Mouse (Mus musculus) E14TG2a.4 (cell line): ENCODE results near the gene Maml3.

Source experiments
- H3K27me3 ChIP-seq: 2 replicates; pipeline ENCODE4 v1.6.1; 2014; ENCODE audit warnings: low read length, control low read depth; ENCODE audit not compliant: insufficient read depth
- H3K36me3 ChIP-seq: 2 replicates; pipeline ENCODE4 v1.6.1; 2014; ENCODE audit warnings: low read length, control low read depth; ENCODE audit not compliant: insufficient read depth
- H3K4me1 ChIP-seq: replicated peaks from 2 replicates; pipeline ENCODE4 v1.6.1; 2014; ENCODE audit warnings: low read depth, low read length, control low read depth
- H3K4me3 ChIP-seq: replicated peaks from 2 replicates; pipeline ENCODE4 v1.5.1; 2014; ENCODE audit warnings: mild to moderate bottlenecking, low read length
- H3K9me3 ChIP-seq: 2 replicates; pipeline ENCODE4 v1.6.1; 2014; ENCODE audit warnings: low read length, control low read depth
- CTCF ChIP-seq: conservative IDR thresholded peaks from 2 replicates; pipeline ENCODE4 v1.5.1; 2014; ENCODE audit warnings: low read length
- NANOG ChIP-seq: IDR thresholded peaks from 2 replicates; pipeline ENCODE4 v1.6.1; 2014; ENCODE audit warnings: borderline replicate concordance, low read length, mixed read lengths
- POU5F1 ChIP-seq: IDR thresholded peaks from 2 replicates; pipeline ENCODE4 v1.6.1; 2014; ENCODE audit warnings: low read length, borderline replicate concordance

Maml3 gene

DNA sequence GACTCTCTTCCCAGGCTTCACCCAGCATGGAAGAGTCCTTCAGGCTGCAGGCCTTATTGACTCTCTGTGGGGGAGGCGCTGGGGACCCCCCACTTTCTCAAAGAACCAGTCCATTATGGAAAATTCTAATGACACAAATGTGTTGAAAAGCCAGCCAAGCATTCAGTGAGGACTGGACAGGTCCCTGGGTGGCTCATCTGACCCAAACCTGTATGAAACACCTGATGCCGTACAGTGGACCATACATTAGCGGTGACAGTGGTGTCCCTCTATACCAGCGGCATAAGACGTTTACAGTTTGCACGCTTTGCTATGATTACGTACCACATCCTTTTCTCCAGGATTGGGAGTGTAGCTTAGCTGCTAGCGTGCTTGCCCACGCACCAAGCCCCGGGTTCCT, 342.0 kb downstream of the Maml3 start:
- Histone ChIP-seq H3K4me1 (no peaks in the 10 kb centered on the region), H3K9me3 (peaks cover 5% of the 10 kb centered on the region; the same call in 1 of the 2 replicates), H3K36me3 (no peaks in the 10 kb centered on the region), H3K4me3 (no peak overlapping the region), H3K27me3 (no peaks in the 10 kb centered on the region)
- TF ChIP-seq CTCF (no peak), NANOG (no peak), POU5F1 (no peak)

DNA sequence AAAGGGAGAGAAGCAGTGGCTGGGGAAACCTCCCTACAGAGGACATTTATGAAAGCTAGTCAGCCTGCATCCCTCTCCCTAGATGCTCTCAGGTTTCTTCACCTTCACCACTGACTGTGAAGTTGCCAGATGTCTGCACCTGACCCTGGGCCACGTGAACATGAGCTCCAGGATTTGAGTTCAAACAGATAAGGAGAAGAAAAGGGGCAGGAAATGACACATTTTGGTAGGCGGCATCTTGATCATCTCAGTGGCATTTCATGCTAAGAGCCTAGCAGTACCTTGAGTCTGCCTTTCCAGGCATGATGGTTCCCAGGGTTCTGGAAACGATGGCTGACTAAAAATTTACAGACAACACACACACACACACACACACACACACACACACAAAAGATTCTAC, 345.3 kb downstream of the Maml3 start:
- H3K4me1 ChIP-seq, result no peaks in the 10 kb centered on the region
- TF ChIP-seq CTCF, result no peak
- no peaks in the 10 kb centered on the region for H3K27me3 ChIP-seq
- H3K9me3 ChIP-seq, result peaks cover 7% of the 10 kb centered on the region
- no peaks in the 10 kb centered on the region for H3K36me3 ChIP-seq
- no peak overlapping the region for H3K4me3 ChIP-seq

DNA sequence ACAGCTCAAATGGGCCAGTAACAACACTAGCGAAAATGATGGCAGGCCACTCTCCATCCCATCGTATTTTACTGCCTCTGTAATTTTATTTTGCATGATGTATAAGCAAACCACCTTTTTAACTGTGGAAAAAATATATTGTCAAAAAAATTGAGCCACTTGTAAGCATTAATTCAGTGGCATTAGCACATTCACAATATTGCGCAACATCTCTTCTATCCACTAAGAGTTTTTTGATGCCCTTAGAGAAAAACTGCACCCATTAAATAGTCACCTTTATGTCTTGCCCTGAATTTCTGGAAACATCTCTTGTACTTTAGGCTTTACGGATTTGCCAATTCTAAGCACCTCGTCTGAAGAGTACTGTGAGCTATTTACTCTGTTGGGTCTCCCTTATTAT, 347.8 kb downstream of the Maml3 start:
- H3K36me3 ChIP-seq, result no peaks in the 10 kb centered on the region

DNA sequence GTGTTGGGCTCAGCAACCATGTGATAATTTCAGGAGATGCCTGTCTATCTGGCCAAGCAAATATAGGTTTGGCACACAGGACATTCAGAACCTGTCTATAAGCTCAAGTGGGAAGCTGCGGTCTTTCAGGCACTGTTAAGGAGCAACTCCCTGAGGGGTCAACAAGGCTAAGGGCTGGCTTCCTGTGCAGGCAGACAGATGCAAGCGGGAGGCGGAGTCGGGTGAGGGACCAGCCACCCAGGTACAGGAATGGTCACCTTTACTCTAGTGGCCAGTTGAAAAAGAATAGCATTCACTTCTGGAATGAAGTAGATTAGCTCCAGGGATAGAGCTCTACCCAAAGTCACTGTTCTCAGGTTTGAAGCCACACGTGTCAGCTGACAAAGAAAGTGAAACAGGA, 348.6 kb downstream of the Maml3 start:
- Histone ChIP-seq H3K27me3 (no peaks in the 10 kb centered on the region), H3K4me3 (no peak overlapping the region), H3K9me3 (peaks cover 7% of the 10 kb centered on the region), H3K4me1 (0 out of 2 replicates have a peak, but pooled peaks cover 2% of the 10 kb centered on the region), H3K36me3 (no peaks in the 10 kb centered on the region)
- TF ChIP-seq CTCF, result no peak
- TF ChIP-seq POU5F1, result no peak
- no peak for TF ChIP-seq NANOG

More for the DNA sequence above, 347.8 kb downstream of the Maml3 start:
- Histone ChIP-seq H3K27me3 (no peaks in the 10 kb centered on the region), H3K4me1 (no peaks in the 10 kb centered on the region), H3K9me3 (peaks cover 7% of the 10 kb centered on the region), H3K4me3 (no peak overlapping the region)
- no peak for TF ChIP-seq NANOG
- no peak for TF ChIP-seq POU5F1

DNA sequence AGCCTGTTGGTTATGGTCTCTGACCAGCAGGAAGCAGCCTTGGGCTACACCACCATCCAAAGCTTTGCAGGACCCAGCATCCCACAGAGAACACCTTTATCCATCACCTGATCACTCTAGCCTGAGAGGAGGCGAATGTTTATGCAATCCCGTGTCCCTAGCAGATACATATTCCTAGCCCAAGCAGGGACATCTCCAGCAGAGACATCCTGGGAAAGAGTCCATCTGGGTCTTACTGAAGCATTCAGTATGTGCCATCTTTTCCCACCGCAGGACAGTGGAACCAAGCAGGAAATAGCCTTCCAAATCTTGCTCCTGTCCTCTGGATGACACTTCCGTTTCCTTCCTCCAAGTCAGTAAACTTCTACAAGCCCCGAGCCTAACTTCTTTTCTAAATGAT, 351.6 kb downstream of the Maml3 start:
- no peaks in the 10 kb centered on the region for H3K27me3 ChIP-seq
- H3K36me3 ChIP-seq, result no peaks in the 10 kb centered on the region
- H3K4me1 ChIP-seq, result peaks cover 20% of the 10 kb centered on the region
- TF ChIP-seq NANOG, result no peak
- no peak for TF ChIP-seq CTCF
- no peak for TF ChIP-seq POU5F1
- H3K4me3 ChIP-seq, result no peak overlapping the region
- H3K9me3 ChIP-seq, result peaks cover 7% of the 10 kb centered on the region

DNA sequence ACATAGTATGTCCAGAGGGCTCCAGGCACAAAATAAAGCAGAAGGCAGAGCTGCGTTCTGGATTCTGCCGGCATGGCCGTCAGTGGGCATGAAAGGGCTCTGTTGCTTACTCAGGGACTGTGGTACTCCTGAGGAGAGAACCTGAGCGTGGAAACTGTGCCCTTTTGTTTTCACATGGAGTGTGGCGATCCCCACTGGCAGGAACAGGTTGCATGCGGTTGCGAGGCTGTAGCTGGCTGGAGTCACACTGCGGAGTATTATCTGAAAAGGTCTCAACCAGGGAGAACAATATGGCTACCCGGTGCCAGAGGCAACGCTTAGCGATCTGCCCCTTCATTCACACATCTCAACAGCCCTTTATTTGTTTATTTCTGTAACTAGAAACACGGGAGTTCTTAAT, 353.4 kb downstream of the Maml3 start:
- Histone ChIP-seq H3K36me3 (no peaks in the 10 kb centered on the region), H3K27me3 (0 out of 2 replicates have a peak, but pooled peaks cover 4% of the 10 kb centered on the region), H3K4me1 (peaks cover 20% of the 10 kb centered on the region), H3K4me3 (no peak overlapping the region), H3K9me3 (no peaks in the 10 kb centered on the region)
- no peak for TF ChIP-seq POU5F1
- no peak for TF ChIP-seq NANOG
- TF ChIP-seq CTCF, result no peak

DNA sequence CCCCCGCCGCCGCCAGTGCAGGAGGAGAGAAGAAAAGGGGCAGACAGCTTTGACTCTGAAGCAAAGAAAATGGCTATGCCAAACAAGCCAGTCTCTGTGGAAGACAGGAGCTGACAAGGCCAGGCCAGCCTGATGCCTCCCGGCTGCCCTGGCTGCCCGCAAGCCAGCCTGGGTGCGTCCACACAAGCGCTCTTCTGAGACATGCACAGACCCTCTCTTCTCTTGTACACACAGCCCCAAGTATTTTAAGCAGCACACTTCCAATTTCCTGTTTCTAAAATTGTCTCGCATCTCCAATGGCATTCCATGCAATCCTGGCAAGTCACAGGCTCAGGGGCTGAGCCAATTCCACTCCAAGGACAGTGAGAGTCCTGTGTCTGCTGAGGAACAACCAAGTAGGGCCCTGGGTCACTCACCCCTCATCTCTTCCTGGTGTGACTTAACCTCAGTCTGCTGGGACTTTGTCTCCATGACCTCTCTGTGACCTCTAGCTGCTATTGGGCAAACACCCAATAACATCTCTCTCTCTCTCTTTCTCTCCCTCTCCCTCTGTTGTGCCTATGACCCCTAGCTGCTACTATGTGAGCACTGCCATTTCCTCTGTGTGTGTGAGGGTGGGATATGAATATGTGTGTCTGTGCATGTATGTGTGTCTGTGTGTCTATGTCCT, 354.9 kb downstream of the Maml3 start:
- H3K4me3 ChIP-seq, result no peak overlapping the region
- H3K36me3 ChIP-seq, result no peaks in the 10 kb centered on the region
- no peak for TF ChIP-seq POU5F1
- TF ChIP-seq NANOG, result no peak
- no peak for TF ChIP-seq CTCF
- no peaks in the 10 kb centered on the region for H3K9me3 ChIP-seq
- H3K27me3 ChIP-seq, result 0 out of 2 replicates have a peak, but pooled peaks cover 4% of the 10 kb centered on the region
- peaks cover 20% of the 10 kb centered on the region for H3K4me1 ChIP-seq

DNA sequence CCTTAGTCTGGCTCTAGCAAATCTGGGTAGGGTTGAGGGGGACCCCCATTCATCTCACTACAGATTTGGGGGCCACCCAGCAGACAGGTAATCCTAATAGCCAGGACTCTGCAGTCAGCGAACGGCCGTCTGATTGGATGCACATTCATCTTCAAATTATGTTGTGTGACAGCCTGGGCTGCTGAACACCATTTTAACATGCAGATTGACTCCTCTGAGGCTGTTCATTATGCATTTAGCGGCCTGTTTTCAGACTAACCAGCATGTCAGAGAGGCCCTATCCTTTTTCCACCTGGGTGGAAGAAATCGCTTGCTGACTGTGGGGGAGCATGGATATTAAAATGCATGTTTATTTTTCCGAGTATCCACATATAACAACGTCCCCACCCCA, 355.5 kb downstream of the Maml3 start:
- Histone ChIP-seq H3K4me3 (no peak overlapping the region), H3K9me3 (no peaks in the 10 kb centered on the region), H3K4me1 (peaks cover 20% of the 10 kb centered on the region), H3K36me3 (no peaks in the 10 kb centered on the region), H3K27me3 (0 out of 2 replicates have a peak, but pooled peaks cover 4% of the 10 kb centered on the region)
- TF ChIP-seq CTCF (no peak), NANOG (no peak), POU5F1 (no peak)
